Mouse (Mus musculus): ENCODE results near the gene Pik3ca.

DNA sequence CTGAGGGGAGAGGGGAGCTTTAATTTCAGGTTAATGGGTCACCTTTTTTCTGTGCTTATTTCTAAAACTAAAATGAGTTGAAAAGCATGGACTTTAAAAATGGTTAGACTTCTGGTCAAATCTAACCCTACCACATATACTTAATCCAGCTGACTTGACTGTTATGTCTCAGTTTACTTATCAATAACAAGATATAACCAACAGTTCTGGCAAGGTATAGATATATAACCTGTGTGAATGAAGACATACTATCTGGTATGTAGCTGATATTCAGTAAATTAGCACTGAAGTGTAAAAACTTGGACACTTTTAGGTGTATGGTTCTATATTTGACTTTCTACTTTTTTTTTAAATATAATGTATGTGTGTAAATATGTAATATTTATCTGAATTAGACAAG lies 116.1 kb downstream of the Pik3ca start:
- TF ChIP-seq ZC3H11A (IDR thresholded peaks at IDR 0.05; ENCODE audit: borderline replicate concordance, low read depth, low read length) = no peak
- TF ChIP-seq MAFK (IDR thresholded peaks at IDR 0.05; ENCODE audit: insufficient read depth, low read depth, low read length) = no peak
- TF ChIP-seq HCFC1 (IDR thresholded peaks at IDR 0.05; ENCODE audit: borderline replicate concordance, insufficient read depth, low read length) = no peak
- no peak for TF ChIP-seq ZNF384 (IDR thresholded peaks at IDR 0.05; ENCODE audit: low read depth, low read length)
